Mouse (Mus musculus): Measurements from ENCODE around the gene Gm21972. TPM values are rescaled to one million over a fixed set of nuclear protein-coding genes. Genes with fewer than 3 reads are reported as not detected.
A peak's percentile ranks its signal among the peaks of the same experiment; 100 is the strongest.

Gm21972 gene
- total and polyA plus RNA-seq, 3 experiments = 0.47 to 78.8 (median 4.4) TPM

DNA sequence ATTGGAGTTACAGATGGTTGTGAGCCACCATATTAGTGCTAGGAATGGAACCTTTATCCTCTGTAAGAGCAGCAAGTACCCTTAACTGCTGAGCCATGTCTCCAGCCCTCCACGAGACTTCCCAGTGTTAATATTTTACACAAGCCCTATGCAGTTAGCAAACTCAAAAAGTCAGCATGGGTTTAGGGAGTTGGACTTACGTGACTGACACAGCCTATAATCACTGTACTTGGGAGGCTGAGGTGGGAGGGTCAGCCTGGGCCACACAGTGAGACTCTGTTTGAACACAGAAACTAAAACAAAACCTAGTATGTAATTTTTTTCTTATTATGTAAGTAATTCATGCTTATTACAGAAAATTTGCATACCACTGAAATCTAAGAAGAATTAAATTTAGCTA is 54.8 kb downstream of the Gm21972 start:
- no peak for TF ChIP-seq HCFC1 (IDR thresholded peaks at IDR 0.05; ENCODE audit: low read depth, low read length)
- TF ChIP-seq MAFK (IDR thresholded peaks at IDR 0.05; ENCODE audit: insufficient replicate concordance, low read length) = no peak
- TF ChIP-seq PAX5 (IDR thresholded peaks at IDR 0.05; ENCODE audit: low read length) = no peak
- no peak for TF ChIP-seq KAT2A (IDR thresholded peaks at IDR 0.05; ENCODE audit: insufficient replicate concordance, low read length)
- no peak for TF ChIP-seq MYC (IDR thresholded peaks at IDR 0.05; ENCODE audit: low read depth, low read length)
- no peak for TF ChIP-seq IRF4 (IDR thresholded peaks at IDR 0.05; ENCODE audit: low read depth, low read length)
- no peak for TF ChIP-seq ELF1 (IDR thresholded peaks at IDR 0.05; ENCODE audit: low read depth, low read length)
- TF ChIP-seq ETS1 (conservative IDR thresholded peaks at IDR 0.05; ENCODE audit: low read depth, low read length) = no peak
- no peak for TF ChIP-seq NRF1 (IDR thresholded peaks at IDR 0.05; ENCODE audit: low read depth, low read length)
- TF ChIP-seq USF1 (IDR thresholded peaks at IDR 0.05; ENCODE audit: low read depth, low read length) = no peak
- TF ChIP-seq SMC3 (IDR thresholded peaks at IDR 0.05; ENCODE audit: low read depth, low read length) = no peak
- no peak for TF ChIP-seq CHD1 (IDR thresholded peaks at IDR 0.05; ENCODE audit: low read depth, low read length)
- Histone ChIP-seq H3K9me3 (replicated peaks; ENCODE audit: low read length) (no peaks in the 10 kb centered on the region), H3K36me3 (replicated peaks in 1 of 2; ENCODE audit: control insufficient read depth in 1 of 2, insufficient read depth in 1 of 2, low read length in 1 of 2) (peaks cover 9 to 60% of the 10 kb centered on the region in 2 experiments), H3K4me3 (replicated peaks in 1 of 3; ENCODE audit: low read depth in 2 of 3, low read length in 2 of 3, poor library complexity in 1 of 3) (no peak overlapping the region), H3K4me1 (ENCODE audit: control insufficient read depth in 1 of 2, insufficient read depth in 2 of 2) (peaks cover 0 to 2% of the 10 kb centered on the region in 2 experiments; a peak in 1 of 4 replicates), H3K79me2 (replicated peaks; ENCODE audit: control insufficient read depth, extremely low read depth, insufficient read depth, poor library complexity, severe bottlenecking) (no peaks in the 10 kb centered on the region), H3K4me2 (ENCODE audit: insufficient read depth, low read depth, poor library complexity, severe bottlenecking) (no peak overlapping the region), H3K9ac (ENCODE audit: insufficient read depth, low read depth) (no peak overlapping the region), H3K27ac (ENCODE audit: insufficient read depth, low read depth) (no peak overlapping the region), H3K27me3 (replicated peaks) (no peaks in the 10 kb centered on the region)
- in situ Hi-C loops (cut with MboI; ENCODE audit: low pct_ligation_motif_present, low pct_unique_long_range_greater_than_20kb, low sequenced_read_pairs) = no loop called here
- no peak for DNase-seq (ENCODE audit: extremely low read depth)
- dilution Hi-C loops (cut with MboI; ENCODE audit: extremely low pct_ligation_motif_present, extremely low pct_unique_long_range_greater_than_20kb, low sequenced_read_pairs) = loop anchor here (25.0 kb wide), 1 partner anchor 149 kb away; no protein-coding TSS in a partner anchor

DNA sequence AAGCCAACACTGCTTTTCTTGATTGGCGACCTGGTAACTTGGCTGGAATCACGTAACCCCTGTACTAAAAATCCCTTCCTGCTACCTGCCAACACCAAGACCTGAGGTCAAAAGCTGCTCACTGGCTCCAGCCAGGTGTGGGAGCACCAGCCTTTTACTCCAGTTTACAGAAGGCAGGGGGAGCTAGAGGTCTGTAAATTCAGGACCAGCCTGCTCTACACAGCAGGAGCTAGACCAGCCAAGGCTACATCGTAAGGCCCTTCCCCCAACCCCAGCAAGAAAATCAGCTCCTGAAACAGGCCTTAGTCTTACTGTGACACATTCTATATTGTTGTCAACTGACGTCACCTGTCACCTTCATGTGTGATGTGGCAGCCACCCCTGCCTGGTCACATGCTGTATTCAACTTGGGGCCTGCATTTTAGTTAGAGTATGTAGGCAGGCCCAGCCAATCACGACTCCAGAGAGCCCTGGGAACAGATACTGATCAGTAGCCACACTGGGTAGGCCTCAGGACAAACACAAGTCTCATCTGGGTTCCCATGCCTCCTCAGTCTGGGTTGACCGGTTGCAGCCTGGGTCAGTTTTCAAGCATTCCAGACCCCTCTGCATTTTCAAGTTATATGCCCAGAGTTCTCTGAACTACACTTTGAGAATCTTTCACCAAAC is 55.7 kb downstream of the Gm21972 start:
- dilution Hi-C loops (cut with MboI; ENCODE audit: extremely low pct_ligation_motif_present, extremely low pct_unique_long_range_greater_than_20kb, low sequenced_read_pairs) = loop anchor here (25.0 kb wide), 1 partner anchor 148 kb away; no protein-coding TSS in a partner anchor

More for the DNA sequence above, 55.7 kb downstream of the Gm21972 start:
- peak; percentile 12 for DNase-seq (ENCODE audit: extremely low read depth)
- TF ChIP-seq RAD21 (IDR thresholded peaks at IDR 0.05; ENCODE audit: low read depth, low read length) (peak; percentile 51), SIN3A (IDR thresholded peaks at IDR 0.05; ENCODE audit: low read length) (no peak), CTCF (conservative IDR thresholded peaks at IDR 0.05 in 1 of 2, IDR thresholded peaks at IDR 0.05 in 1 of 2; ENCODE audit: low read depth in 2 of 2, low read length in 2 of 2) (peak in 1 of 2 experiments; percentile 56; a peak in 2 of 4 replicates), SMC3 (IDR thresholded peaks at IDR 0.05; ENCODE audit: low read depth, low read length) (peak; percentile 50)
- H3K79me2 ChIP-seq (replicated peaks; ENCODE audit: control insufficient read depth, extremely low read depth, insufficient read depth, poor library complexity, severe bottlenecking) = no peaks in the 10 kb centered on the region
- H3K4me1 ChIP-seq (ENCODE audit: control insufficient read depth in 1 of 2, insufficient read depth in 2 of 2) = peaks cover 0 to 10% of the 10 kb centered on the region in 2 experiments; a peak in 2 of 4 replicates
- no peak overlapping the region for H3K4me3 ChIP-seq (replicated peaks in 1 of 3; ENCODE audit: low read depth in 2 of 3, low read length in 2 of 3, poor library complexity in 1 of 3)
- no peaks in the 10 kb centered on the region for H3K9me3 ChIP-seq (replicated peaks; ENCODE audit: low read length)
- H3K36me3 ChIP-seq (replicated peaks in 1 of 2; ENCODE audit: control insufficient read depth in 1 of 2, insufficient read depth in 1 of 2, low read length in 1 of 2) = peaks cover 11 to 66% of the 10 kb centered on the region in 2 experiments
- H3K27ac ChIP-seq (ENCODE audit: insufficient read depth, low read depth) = no peak overlapping the region
- H3K4me2 ChIP-seq (ENCODE audit: insufficient read depth, low read depth, poor library complexity, severe bottlenecking) = no peak overlapping the region
- H3K27me3 ChIP-seq (replicated peaks) = no peaks in the 10 kb centered on the region
- H3K9ac ChIP-seq (ENCODE audit: insufficient read depth, low read depth) = no peak overlapping the region
- in situ Hi-C loops (cut with MboI; ENCODE audit: low pct_ligation_motif_present, low pct_unique_long_range_greater_than_20kb, low sequenced_read_pairs) = no loop called here

All from CH12.LX (cell line).